Mouse (Mus musculus): Measurements from ENCODE around the gene Slc25a38.

DNA sequence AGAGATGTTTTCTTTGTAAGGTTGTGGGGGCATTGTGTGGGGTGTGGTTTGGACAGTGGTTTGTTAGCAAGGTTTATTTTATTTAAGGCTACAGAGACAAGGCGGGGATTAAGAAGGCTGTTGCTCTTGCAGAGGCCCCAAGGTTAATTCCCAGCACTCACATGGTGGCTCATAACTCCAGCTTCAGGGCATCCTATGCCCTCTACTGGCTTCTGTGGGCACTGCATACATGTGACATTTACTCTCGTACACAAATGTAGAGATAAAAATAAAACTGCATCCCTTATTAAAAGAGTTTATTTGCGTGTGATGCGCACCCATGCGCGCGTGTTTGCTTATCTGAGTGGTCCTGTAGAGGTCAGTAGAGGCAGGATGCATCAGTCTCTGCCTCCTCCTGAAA, 21.0 kb upstream of the Slc25a38 start:
- TF ChIP-seq CTCF (IDR thresholded peaks at IDR 0.05) (no peak), EP300 (IDR thresholded peaks at IDR 0.05) (no peak)

Data from lung, postnatal 0 days (tissue).